Mouse (Mus musculus): ENCODE results near the gene Gm14085. TPM values are rescaled to one million over a fixed set of nuclear protein-coding genes. Genes with fewer than 3 reads are reported as not detected.
"Not testable (repeated sequence)": the region's sequence is repeated elsewhere in the genome, so short reads cannot be mapped to it uniquely, and the experiment has no call there.

Gene Gm14085
- polyA plus RNA-seq, 1 experiment from 2014 or later = not detected

DNA sequence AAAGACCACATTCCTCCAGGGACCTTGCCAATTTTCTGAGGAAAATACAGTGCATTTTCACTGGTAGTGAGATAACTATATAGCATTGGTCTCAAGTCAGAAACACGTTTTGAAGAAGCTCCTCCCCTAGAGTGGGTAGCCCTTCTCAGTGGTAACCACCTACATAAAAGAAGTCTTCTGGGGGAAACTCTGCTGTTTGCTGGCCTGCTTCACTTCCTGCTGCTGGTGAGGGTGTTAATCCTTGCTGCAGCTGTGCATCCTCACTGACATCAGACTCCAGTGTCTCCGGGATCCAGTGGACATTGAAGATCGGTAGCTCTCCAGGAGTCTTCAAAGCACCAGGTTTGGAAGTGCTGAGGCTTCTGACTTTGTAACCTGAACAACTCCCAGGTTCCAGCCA lies 913 bp downstream of the Gm14085 start:
- not testable (repeated sequence) for H3K27me3 ChIP-seq (replicated peaks); H3K4me2 ChIP-seq; H3K9ac ChIP-seq; H3K9me3 ChIP-seq; H3K27ac ChIP-seq (replicated peaks); H3K4me3 ChIP-seq; ATAC-seq (ENCODE audit: extremely low read depth, insufficient number of reproducible peaks, low FRiP score, low TSS enrichment); H3K4me1 ChIP-seq; H3K36me3 ChIP-seq
- WGBS = 49% methylated on average over 3 of the region's 3 CpGs

DNA sequence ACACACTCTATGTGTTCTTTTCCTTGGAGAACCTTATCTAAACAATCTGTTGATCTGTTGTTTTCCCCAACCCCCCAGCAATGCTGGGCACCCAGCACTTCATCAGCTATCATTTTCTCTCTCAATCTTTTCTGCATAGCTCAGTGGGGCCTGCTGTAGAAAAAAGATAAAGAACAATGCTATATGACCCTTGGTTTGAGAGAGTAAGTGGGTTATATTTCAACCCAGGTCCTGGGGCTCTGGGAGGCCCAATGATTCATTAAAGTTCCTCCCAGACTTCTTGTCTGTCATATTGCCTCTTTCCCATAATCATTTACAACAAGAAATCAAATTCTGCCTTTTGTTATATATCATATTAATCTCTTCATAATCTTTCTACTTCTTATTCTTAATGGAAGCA lies 1.4 kb downstream of the Gm14085 start:
- not testable (repeated sequence) for H3K4me1 ChIP-seq; H3K4me3 ChIP-seq; ATAC-seq (ENCODE audit: extremely low read depth, insufficient number of reproducible peaks, low FRiP score, low TSS enrichment); H3K9me3 ChIP-seq; H3K27ac ChIP-seq (replicated peaks); H3K36me3 ChIP-seq; H3K9ac ChIP-seq; H3K27me3 ChIP-seq (replicated peaks); H3K4me2 ChIP-seq

DNA sequence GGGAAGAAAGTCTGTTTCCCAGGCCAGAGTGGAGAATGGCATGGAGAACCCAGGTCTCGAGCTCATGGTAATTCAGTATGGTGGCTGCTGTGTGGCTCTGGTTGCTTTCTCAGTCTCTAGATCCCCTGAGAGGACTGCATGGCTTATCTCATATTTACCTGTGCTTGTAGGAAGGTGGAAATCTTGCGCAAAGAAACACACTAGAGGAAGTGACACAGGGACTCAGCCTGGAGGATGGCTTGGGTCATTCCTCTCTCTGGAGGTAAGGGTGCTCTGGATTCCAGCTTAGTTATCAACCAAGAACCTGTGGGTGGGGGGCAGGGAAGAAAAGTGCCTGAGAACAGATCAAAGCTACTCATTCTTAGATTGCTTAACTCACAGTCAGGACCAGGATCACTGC lies 1.9 kb downstream of the Gm14085 start:
- H3K9ac ChIP-seq = no peak overlapping the region
- no peaks in the 10 kb centered on the region for H3K27me3 ChIP-seq (replicated peaks)
- no peak overlapping the region for H3K27ac ChIP-seq (replicated peaks)
- 72% methylated on average over 2 of the region's 2 CpGs for WGBS
- H3K4me3 ChIP-seq = no peak overlapping the region
- no peak overlapping the region for H3K4me2 ChIP-seq
- ATAC-seq (ENCODE audit: extremely low read depth, insufficient number of reproducible peaks, low FRiP score, low TSS enrichment) = no peak
- H3K36me3 ChIP-seq = no peaks in the 10 kb centered on the region
- no peaks in the 10 kb centered on the region for H3K9me3 ChIP-seq
- no peaks in the 10 kb centered on the region for H3K4me1 ChIP-seq

DNA sequence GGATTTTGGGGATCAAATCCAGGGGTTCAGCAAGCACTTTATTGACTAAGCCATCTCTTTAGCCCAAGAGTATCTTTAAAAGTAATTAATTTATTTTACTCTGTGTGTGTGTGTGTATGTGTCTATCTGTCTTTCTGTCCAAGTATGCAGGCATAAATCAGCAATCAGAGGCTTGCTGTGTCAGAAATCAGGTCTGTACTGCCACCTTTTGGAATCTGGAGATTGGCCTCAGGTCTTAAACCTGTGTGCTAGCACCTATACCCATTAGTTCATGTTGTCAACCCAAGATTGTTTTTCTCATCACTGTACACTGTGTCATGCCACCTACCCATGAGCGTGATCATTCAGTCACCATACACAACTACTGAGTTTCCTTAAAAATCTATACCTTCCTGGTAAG lies 45.0 kb downstream of the Gm14085 start:
- H3K4me1 ChIP-seq; H3K4me2 ChIP-seq; H3K27ac ChIP-seq (replicated peaks); H3K4me3 ChIP-seq; ATAC-seq (ENCODE audit: extremely low read depth, insufficient number of reproducible peaks, low FRiP score, low TSS enrichment); H3K9me3 ChIP-seq; H3K9ac ChIP-seq; H3K27me3 ChIP-seq (replicated peaks); H3K36me3 ChIP-seq: not testable (repeated sequence)
- WGBS = 85% methylated on average over 1 of the region's 1 CpGs

DNA sequence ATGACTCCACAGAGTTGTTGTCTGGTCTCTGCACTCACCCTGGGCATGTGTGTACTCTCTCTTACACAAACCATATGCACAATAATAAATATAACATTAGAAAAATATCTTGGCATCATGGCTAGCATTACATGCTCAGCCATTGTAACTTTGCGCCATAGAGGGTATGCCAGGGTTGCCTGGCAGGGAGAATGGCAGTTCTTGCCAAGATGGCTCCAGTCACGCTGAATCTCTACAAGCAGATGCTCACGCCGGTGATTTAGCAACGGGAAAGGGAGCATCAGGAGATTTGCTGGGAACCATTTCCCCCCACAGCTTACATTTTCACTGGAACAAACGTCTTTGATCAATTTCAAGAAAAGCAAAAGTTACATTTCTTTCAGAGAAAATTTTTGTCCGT lies 46.5 kb downstream of the Gm14085 start:
- Histone ChIP-seq H3K36me3 (no peaks in the 10 kb centered on the region), H3K9me3 (no peaks in the 10 kb centered on the region), H3K27me3 (replicated peaks) (no peaks in the 10 kb centered on the region), H3K4me2 (no peak overlapping the region), H3K9ac (no peak overlapping the region), H3K4me1 (no peaks in the 10 kb centered on the region), H3K4me3 (no peak overlapping the region), H3K27ac (replicated peaks) (no peak overlapping the region)
- ATAC-seq (ENCODE audit: extremely low read depth, insufficient number of reproducible peaks, low FRiP score, low TSS enrichment) = no peak
- 79% methylated on average over 7 of the region's 7 CpGs for WGBS

DNA sequence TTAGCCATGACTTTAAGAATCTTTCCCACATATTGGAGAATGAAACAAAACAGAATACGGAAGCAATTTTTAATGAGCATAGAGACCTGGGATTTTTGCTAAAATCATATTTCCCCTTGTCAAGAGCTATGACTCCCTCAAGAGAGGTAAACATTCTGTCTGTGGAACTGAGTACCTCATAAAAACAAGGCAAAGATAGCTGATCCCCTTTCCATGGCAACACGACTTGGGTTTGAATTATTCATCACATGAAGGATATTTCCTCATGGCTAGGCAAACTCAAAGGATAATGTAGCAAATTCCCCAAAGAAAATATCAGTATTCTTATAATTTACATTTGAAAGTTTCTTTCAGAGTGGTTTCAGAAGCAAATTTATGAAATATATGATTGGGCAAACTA lies 47.0 kb downstream of the Gm14085 start:
- H3K9me3 ChIP-seq = no peaks in the 10 kb centered on the region
- no peaks in the 10 kb centered on the region for H3K4me1 ChIP-seq
- no peak for ATAC-seq (ENCODE audit: extremely low read depth, insufficient number of reproducible peaks, low FRiP score, low TSS enrichment)
- no peak overlapping the region for H3K4me3 ChIP-seq
- no peak overlapping the region for H3K4me2 ChIP-seq
- no peaks in the 10 kb centered on the region for H3K27me3 ChIP-seq (replicated peaks)
- H3K36me3 ChIP-seq = no peaks in the 10 kb centered on the region
- H3K27ac ChIP-seq (replicated peaks) = no peak overlapping the region
- H3K9ac ChIP-seq = no peak overlapping the region
- 78% methylated on average over 2 of the region's 2 CpGs for WGBS

DNA sequence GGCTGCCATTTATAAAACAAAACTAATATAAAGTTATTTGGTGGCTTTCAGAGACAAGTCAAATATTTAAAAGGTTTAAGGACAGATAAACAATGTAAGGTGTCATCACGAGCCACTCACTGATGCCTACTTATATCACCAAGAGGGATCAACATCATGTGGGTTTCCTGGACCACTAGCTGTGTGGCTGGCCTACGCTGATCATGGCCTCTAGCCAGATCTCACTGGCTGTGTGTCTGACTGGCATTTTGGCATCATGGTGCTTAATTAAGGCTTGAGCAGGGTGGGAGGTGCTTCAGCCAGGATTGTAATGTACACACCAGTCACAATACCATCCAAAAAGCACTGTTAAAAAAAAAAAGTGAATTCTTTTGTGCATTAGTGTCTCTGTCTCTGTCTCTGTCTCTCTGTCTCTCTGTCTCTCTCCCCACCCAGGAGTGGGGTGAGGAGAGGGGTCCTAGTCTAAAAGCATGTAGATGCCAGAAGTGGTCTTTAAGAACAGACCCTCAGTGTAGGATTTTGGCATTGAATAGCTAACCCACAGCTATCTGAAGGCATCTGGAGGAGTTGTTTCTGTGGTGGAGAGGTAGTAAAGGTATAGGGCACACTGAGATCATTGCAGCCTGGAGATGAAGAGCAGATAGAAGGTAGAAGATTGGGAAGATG lies 47.5 kb downstream of the Gm14085 start:
- H3K4me3 ChIP-seq = no peak overlapping the region
- ATAC-seq (ENCODE audit: extremely low read depth, insufficient number of reproducible peaks, low FRiP score, low TSS enrichment) = no peak
- 67% methylated on average over 2 of the region's 2 CpGs for WGBS
- no peak overlapping the region for H3K4me2 ChIP-seq
- H3K4me1 ChIP-seq = no peaks in the 10 kb centered on the region
- H3K9me3 ChIP-seq = no peaks in the 10 kb centered on the region
- H3K36me3 ChIP-seq = no peaks in the 10 kb centered on the region
- no peaks in the 10 kb centered on the region for H3K27me3 ChIP-seq (replicated peaks)
- no peak overlapping the region for H3K27ac ChIP-seq (replicated peaks)
- H3K9ac ChIP-seq = no peak overlapping the region

DNA sequence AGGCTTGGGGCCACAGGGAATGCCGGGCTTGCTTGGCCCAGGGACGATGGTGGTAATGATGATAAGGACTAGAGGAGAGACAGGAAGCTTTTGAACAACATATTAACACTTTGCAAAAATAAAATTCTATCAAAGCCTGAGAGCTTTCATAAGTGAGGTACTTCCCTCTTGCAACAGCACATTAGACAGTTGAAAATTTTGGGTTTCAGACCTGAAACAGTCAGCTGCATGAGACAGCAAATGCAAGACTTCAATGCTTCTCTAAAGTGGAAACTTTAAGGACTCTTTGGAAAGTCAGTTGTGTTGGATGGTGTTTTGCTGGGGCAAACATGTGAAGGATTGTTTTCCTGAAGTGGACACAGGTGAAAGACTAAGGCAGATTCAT lies 48.1 kb downstream of the Gm14085 start:
- ATAC-seq (ENCODE audit: extremely low read depth, insufficient number of reproducible peaks, low FRiP score, low TSS enrichment) = no peak
- Histone ChIP-seq H3K4me3 (no peak overlapping the region), H3K9ac (no peak overlapping the region), H3K27me3 (replicated peaks) (no peaks in the 10 kb centered on the region), H3K4me1 (no peaks in the 10 kb centered on the region), H3K9me3 (no peaks in the 10 kb centered on the region), H3K36me3 (no peaks in the 10 kb centered on the region), H3K27ac (replicated peaks) (no peak overlapping the region), H3K4me2 (no peak overlapping the region)
- 65% methylated on average over 2 of the region's 2 CpGs for WGBS

DNA sequence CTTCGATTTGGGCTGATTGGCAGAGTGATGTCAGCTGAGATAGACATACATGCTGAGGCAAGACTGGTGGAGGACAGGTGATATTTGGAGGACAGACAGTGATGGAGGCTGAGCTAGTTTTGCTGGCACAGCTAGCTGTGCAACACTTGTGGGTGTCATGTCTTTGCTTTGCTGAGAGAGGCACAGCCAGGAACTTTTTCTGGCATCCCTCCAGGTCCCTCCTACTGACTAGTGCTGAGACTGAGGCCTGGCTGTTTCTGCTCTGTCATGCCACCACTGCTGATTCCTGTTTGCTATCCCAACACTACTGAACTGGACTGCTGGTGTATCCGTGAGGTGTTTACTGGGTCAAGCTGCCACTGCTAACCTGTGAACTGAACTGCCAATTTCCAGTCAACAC lies 48.6 kb downstream of the Gm14085 start:
- H3K27ac ChIP-seq (replicated peaks) = no peak overlapping the region
- no peak for ATAC-seq (ENCODE audit: extremely low read depth, insufficient number of reproducible peaks, low FRiP score, low TSS enrichment)
- H3K9me3 ChIP-seq = no peaks in the 10 kb centered on the region
- WGBS = 69% methylated on average over 2 of the region's 2 CpGs
- H3K9ac ChIP-seq = no peak overlapping the region
- H3K27me3 ChIP-seq (replicated peaks) = no peaks in the 10 kb centered on the region
- no peaks in the 10 kb centered on the region for H3K4me1 ChIP-seq
- H3K36me3 ChIP-seq = no peaks in the 10 kb centered on the region
- no peak overlapping the region for H3K4me3 ChIP-seq
- no peak overlapping the region for H3K4me2 ChIP-seq

DNA sequence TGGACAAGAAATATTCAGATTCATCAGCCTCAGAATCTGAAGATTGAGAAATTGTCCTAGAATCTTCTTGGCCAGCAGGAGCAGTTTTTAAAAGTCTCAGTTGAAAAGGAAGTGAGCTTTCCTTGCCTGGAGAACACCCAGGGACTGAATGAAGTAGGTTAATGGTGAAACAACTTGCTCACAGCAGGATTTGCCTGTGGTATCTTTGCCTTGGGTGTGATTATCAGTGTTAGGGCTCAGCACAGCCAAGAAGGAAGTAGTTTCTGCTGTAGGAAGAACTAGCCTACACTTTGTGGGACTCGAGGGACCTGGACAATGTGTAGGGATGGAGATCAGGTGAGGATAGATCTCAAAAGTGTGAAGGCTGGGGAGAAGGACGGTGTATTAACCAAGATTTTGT lies 49.9 kb downstream of the Gm14085 start:
- Histone ChIP-seq H3K27me3 (replicated peaks) (no peaks in the 10 kb centered on the region), H3K27ac (replicated peaks) (no peak overlapping the region), H3K9ac (no peak overlapping the region), H3K4me2 (no peak overlapping the region), H3K9me3 (no peaks in the 10 kb centered on the region), H3K4me3 (no peak overlapping the region), H3K4me1 (no peaks in the 10 kb centered on the region), H3K36me3 (no peaks in the 10 kb centered on the region)
- 52% methylated on average over 2 of the region's 2 CpGs for WGBS
- ATAC-seq (ENCODE audit: extremely low read depth, insufficient number of reproducible peaks, low FRiP score, low TSS enrichment) = no peak

DNA sequence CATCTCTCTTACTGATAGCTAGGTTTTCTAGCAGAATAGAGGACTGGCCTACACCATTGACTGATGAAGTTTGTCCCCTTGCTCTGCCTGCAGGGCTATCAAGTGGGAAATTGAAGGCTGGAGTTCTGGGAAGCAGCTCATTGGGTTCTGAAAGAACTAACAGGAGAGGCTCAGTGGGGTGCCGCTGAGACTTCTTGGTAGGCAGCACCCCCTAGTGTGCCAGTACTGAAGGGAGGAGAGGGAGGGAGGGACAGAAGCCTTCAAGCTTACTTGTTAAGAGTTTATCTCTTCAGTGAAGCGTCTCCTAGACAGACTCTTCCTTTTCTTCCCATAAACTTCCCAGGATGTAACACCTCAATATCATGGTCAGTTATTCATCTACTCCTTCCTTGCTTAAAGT lies 73.6 kb downstream of the Gm14085 start:
- no peak for ATAC-seq (ENCODE audit: extremely low read depth, insufficient number of reproducible peaks, low FRiP score, low TSS enrichment)
- H3K4me1 ChIP-seq = no peaks in the 10 kb centered on the region
- H3K27me3 ChIP-seq (replicated peaks) = no peaks in the 10 kb centered on the region

DNA sequence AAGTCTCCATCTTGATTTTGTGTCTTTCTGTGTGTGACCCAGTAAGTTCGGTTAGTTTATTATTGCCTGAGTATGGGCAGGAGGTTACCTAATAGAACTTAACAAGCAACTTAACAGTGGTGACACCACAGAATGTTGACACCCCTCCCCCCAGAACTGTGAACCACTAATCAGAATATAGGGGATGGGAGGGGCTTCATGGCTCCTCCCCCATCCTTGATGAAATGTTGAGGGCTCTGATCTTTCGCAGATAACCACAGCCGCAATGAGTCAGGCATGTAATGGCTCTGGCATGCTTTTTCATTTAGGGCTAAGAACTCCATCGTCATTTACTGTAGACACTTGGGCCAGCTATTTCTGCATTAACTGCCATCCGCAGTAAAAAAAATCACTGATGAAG lies 76.5 kb downstream of the Gm14085 start:
- ATAC-seq (ENCODE audit: extremely low read depth, insufficient number of reproducible peaks, low FRiP score, low TSS enrichment) = no peak
- H3K9me3 ChIP-seq = no peaks in the 10 kb centered on the region
- H3K27me3 ChIP-seq (replicated peaks) = no peaks in the 10 kb centered on the region
- no peaks in the 10 kb centered on the region for H3K4me1 ChIP-seq
- 81% methylated on average over 5 of the region's 5 CpGs for WGBS
- H3K36me3 ChIP-seq = no peaks in the 10 kb centered on the region
- H3K9ac ChIP-seq = no peak overlapping the region
- H3K4me3 ChIP-seq = no peak overlapping the region
- no peak overlapping the region for H3K27ac ChIP-seq (replicated peaks)
- H3K4me2 ChIP-seq = no peak overlapping the region

More for the DNA sequence above, 73.6 kb downstream of the Gm14085 start:
- no peak overlapping the region for H3K27ac ChIP-seq (replicated peaks)
- no peak overlapping the region for H3K4me2 ChIP-seq
- H3K36me3 ChIP-seq = no peaks in the 10 kb centered on the region
- no peaks in the 10 kb centered on the region for H3K9me3 ChIP-seq
- H3K9ac ChIP-seq = no peak overlapping the region
- no peak overlapping the region for H3K4me3 ChIP-seq
- WGBS = 25% methylated on average over 2 of the region's 2 CpGs
